Mouse (Mus musculus): ENCODE measurements around the gene Ascc2. TPM values are rescaled to one million over a fixed set of nuclear protein-coding genes. Genes with fewer than 3 reads are reported as not detected.

Ascc2 gene
- polyA plus RNA-seq, 1 experiment from 2014 or later: 28.4 TPM

- H3K9ac ChIP-seq (ENCODE audit: low read depth, low read length): no peak overlapping the region
- 75% methylated on average over 7 of the region's 7 CpGs for WGBS (ENCODE audit: insufficient replicate concordance)
- no peaks in the 10 kb centered on the region for H3K9me3 ChIP-seq (replicated peaks; ENCODE audit: control insufficient read depth, low read length)
- no peak overlapping the region for H3K4me2 ChIP-seq
- no peak overlapping the region for H3K4me3 ChIP-seq (ENCODE audit: low read depth, low read length)
- no peak for ATAC-seq (replicated peaks; ENCODE audit: insufficient number of reproducible peaks, low FRiP score, low TSS enrichment)
- H3K36me3 ChIP-seq (ENCODE audit: control insufficient read depth, insufficient read depth, low read length): no peaks in the 10 kb centered on the region
- no peak overlapping the region for H3K27ac ChIP-seq (ENCODE audit: low read depth, low read length)
- H3K27me3 ChIP-seq (ENCODE audit: control insufficient read depth, insufficient read depth, low read length): no peaks in the 10 kb centered on the region
- H3K4me1 ChIP-seq (ENCODE audit: control insufficient read depth, insufficient read depth, low read length): peaks cover 4% of the 10 kb centered on the region; the same call in 1 of the 2 replicates
Observed at GRCm38 (mm10) chr11:4622442-4622986, 15.0 kb upstream of the Ascc2 start.

DNA sequence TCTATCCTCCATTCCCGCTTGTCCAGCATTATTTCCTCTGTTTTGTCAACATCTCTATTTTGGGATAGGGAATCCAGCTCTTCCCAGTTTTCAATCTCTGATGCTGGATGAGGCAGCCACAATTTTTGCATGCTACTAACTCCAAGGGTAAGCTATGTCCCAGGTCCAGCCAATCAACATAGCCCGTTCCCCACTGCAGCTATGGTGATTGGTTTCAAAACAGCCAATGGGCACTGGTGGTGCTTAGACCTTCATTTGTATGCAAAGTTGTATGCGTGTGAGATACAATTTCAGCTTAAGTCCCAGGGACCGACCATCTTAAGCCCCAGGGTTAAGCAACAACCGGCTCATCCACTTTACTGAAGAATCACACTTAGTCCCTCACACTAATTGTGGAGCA, 14.6 kb upstream of the Ascc2 start:
- ATAC-seq (replicated peaks; ENCODE audit: insufficient number of reproducible peaks, low FRiP score, low TSS enrichment): no peak
- H3K9me3 ChIP-seq (replicated peaks; ENCODE audit: control insufficient read depth, low read length): no peaks in the 10 kb centered on the region
- 57% methylated on average over 5 of the region's 5 CpGs for WGBS (ENCODE audit: insufficient replicate concordance)
- no peak overlapping the region for H3K4me3 ChIP-seq (ENCODE audit: low read depth, low read length)
- peaks cover 4% of the 10 kb centered on the region; the same call in 1 of the 2 replicates for H3K4me1 ChIP-seq (ENCODE audit: control insufficient read depth, insufficient read depth, low read length)
- H3K36me3 ChIP-seq (ENCODE audit: control insufficient read depth, insufficient read depth, low read length): no peaks in the 10 kb centered on the region
- no peak overlapping the region for H3K27ac ChIP-seq (ENCODE audit: low read depth, low read length)
- no peak overlapping the region for H3K4me2 ChIP-seq
- H3K27me3 ChIP-seq (ENCODE audit: control insufficient read depth, insufficient read depth, low read length): no peaks in the 10 kb centered on the region
- no peak overlapping the region for H3K9ac ChIP-seq (ENCODE audit: low read depth, low read length)

- Histone ChIP-seq H3K4me2 (no peak overlapping the region), H3K27me3 (ENCODE audit: control insufficient read depth, insufficient read depth, low read length) (no peaks in the 10 kb centered on the region), H3K36me3 (ENCODE audit: control insufficient read depth, insufficient read depth, low read length) (no peaks in the 10 kb centered on the region), H3K4me1 (ENCODE audit: control insufficient read depth, insufficient read depth, low read length) (peaks cover 12% of the 10 kb centered on the region), H3K4me3 (ENCODE audit: low read depth, low read length) (no peak overlapping the region), H3K9ac (ENCODE audit: low read depth, low read length) (no peak overlapping the region), H3K9me3 (replicated peaks; ENCODE audit: control insufficient read depth, low read length) (no peaks in the 10 kb centered on the region), H3K27ac (ENCODE audit: low read depth, low read length) (no peak overlapping the region)
- ATAC-seq (replicated peaks; ENCODE audit: insufficient number of reproducible peaks, low FRiP score, low TSS enrichment): no peak
- WGBS (ENCODE audit: insufficient replicate concordance): 72% methylated on average over 7 of the region's 7 CpGs
Observed at GRCm38 (mm10) chr11:4625931-4626330, 11.6 kb upstream of the Ascc2 start.

- no peaks in the 10 kb centered on the region for H3K36me3 ChIP-seq (ENCODE audit: control insufficient read depth, insufficient read depth, low read length)
- WGBS (ENCODE audit: insufficient replicate concordance): 83% methylated on average over 7 of the region's 7 CpGs
- H3K4me3 ChIP-seq (ENCODE audit: low read depth, low read length): no peak overlapping the region
- H3K9me3 ChIP-seq (replicated peaks; ENCODE audit: control insufficient read depth, low read length): no peaks in the 10 kb centered on the region
- ATAC-seq (replicated peaks; ENCODE audit: insufficient number of reproducible peaks, low FRiP score, low TSS enrichment): no peak
- H3K4me2 ChIP-seq: no peak overlapping the region
- no peak overlapping the region for H3K27ac ChIP-seq (ENCODE audit: low read depth, low read length)
- no peaks in the 10 kb centered on the region for H3K27me3 ChIP-seq (ENCODE audit: control insufficient read depth, insufficient read depth, low read length)
- H3K4me1 ChIP-seq (ENCODE audit: control insufficient read depth, insufficient read depth, low read length): peaks cover 12% of the 10 kb centered on the region
- H3K9ac ChIP-seq (ENCODE audit: low read depth, low read length): no peak overlapping the region
Observed at GRCm38 (mm10) chr11:4627636-4628035, 9.9 kb upstream of the Ascc2 start.

GRCm38 (mm10) chr11:4629861-4630280, 7.7 kb upstream of the Ascc2 start:
- no peaks in the 10 kb centered on the region for H3K27me3 ChIP-seq (ENCODE audit: control insufficient read depth, insufficient read depth, low read length)
- no peaks in the 10 kb centered on the region for H3K36me3 ChIP-seq (ENCODE audit: control insufficient read depth, insufficient read depth, low read length)
- peak overlapping the region; percentile 80 for H3K27ac ChIP-seq (ENCODE audit: low read depth, low read length)
- ATAC-seq (replicated peaks; ENCODE audit: insufficient number of reproducible peaks, low FRiP score, low TSS enrichment): no peak
- H3K4me1 ChIP-seq (ENCODE audit: control insufficient read depth, insufficient read depth, low read length): peaks cover 12% of the 10 kb centered on the region
- H3K4me2 ChIP-seq: no peak overlapping the region
- H3K9ac ChIP-seq (ENCODE audit: low read depth, low read length): no peak overlapping the region
- H3K4me3 ChIP-seq (ENCODE audit: low read depth, low read length): no peak overlapping the region
- 11% methylated on average over 8 of the region's 8 CpGs for WGBS (ENCODE audit: insufficient replicate concordance)
- no peaks in the 10 kb centered on the region for H3K9me3 ChIP-seq (replicated peaks; ENCODE audit: control insufficient read depth, low read length)

GRCm38 (mm10) chr11:4633420-4633819, 4.1 kb upstream of the Ascc2 start:
- no peak for ATAC-seq (replicated peaks; ENCODE audit: insufficient number of reproducible peaks, low FRiP score, low TSS enrichment)
- no peak overlapping the region for H3K4me2 ChIP-seq
- H3K27ac ChIP-seq (ENCODE audit: low read depth, low read length): no peak overlapping the region
- no peaks in the 10 kb centered on the region for H3K9me3 ChIP-seq (replicated peaks; ENCODE audit: control insufficient read depth, low read length)
- no peaks in the 10 kb centered on the region for H3K36me3 ChIP-seq (ENCODE audit: control insufficient read depth, insufficient read depth, low read length)
- H3K9ac ChIP-seq (ENCODE audit: low read depth, low read length): no peak overlapping the region
- peaks cover 17% of the 10 kb centered on the region for H3K4me1 ChIP-seq (ENCODE audit: control insufficient read depth, insufficient read depth, low read length)
- WGBS (ENCODE audit: insufficient replicate concordance): 53% methylated on average over 2 of the region's 2 CpGs
- no peaks in the 10 kb centered on the region for H3K27me3 ChIP-seq (ENCODE audit: control insufficient read depth, insufficient read depth, low read length)
- no peak overlapping the region for H3K4me3 ChIP-seq (ENCODE audit: low read depth, low read length)

DNA sequence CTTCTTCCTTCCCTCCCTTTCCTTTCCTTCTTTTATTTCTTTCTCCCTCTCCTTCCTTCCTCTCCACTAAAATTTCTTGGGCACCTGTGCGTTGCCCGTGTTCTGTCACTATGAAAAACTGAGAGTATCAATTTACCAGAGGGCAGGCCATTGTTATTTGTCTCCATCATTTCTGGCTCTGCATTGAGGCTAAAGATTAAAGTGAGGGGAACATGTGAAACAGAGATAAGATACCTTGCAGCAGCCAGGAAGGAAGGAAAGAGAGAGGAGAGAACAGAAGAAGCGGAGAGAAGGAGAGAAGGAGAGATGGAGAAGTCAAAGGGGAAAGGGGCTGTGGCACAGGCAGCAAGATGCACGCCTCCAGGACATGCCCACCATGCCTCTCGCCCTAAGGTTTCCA, 3.2 kb upstream of the Ascc2 start:
- 63% methylated on average over 5 of the region's 5 CpGs for WGBS (ENCODE audit: insufficient replicate concordance)
- Histone ChIP-seq H3K9me3 (replicated peaks; ENCODE audit: control insufficient read depth, low read length) (no peaks in the 10 kb centered on the region), H3K4me2 (no peak overlapping the region), H3K27ac (ENCODE audit: low read depth, low read length) (no peak overlapping the region), H3K9ac (ENCODE audit: low read depth, low read length) (no peak overlapping the region), H3K4me1 (ENCODE audit: control insufficient read depth, insufficient read depth, low read length) (peaks cover 19% of the 10 kb centered on the region), H3K4me3 (ENCODE audit: low read depth, low read length) (no peak overlapping the region), H3K36me3 (ENCODE audit: control insufficient read depth, insufficient read depth, low read length) (no peaks in the 10 kb centered on the region), H3K27me3 (ENCODE audit: control insufficient read depth, insufficient read depth, low read length) (no peaks in the 10 kb centered on the region)
- ATAC-seq (replicated peaks; ENCODE audit: insufficient number of reproducible peaks, low FRiP score, low TSS enrichment): no peak

GRCm38 (mm10) chr11:4636782-4637342, 685 bp upstream of the Ascc2 start:
- peaks cover 8% of the 10 kb centered on the region for H3K4me1 ChIP-seq (ENCODE audit: control insufficient read depth, insufficient read depth, low read length)
- peak overlapping the region; percentile 77 for H3K4me2 ChIP-seq
- peak overlapping the region; percentile 47; the same call in 1 of the 2 replicates for H3K27ac ChIP-seq (ENCODE audit: low read depth, low read length)
- H3K36me3 ChIP-seq (ENCODE audit: control insufficient read depth, insufficient read depth, low read length): no peaks in the 10 kb centered on the region
- H3K9me3 ChIP-seq (replicated peaks; ENCODE audit: control insufficient read depth, low read length): no peaks in the 10 kb centered on the region
- 54% methylated on average over 5 of the region's 5 CpGs for WGBS (ENCODE audit: insufficient replicate concordance)
- no peak overlapping the region for H3K9ac ChIP-seq (ENCODE audit: low read depth, low read length)
- H3K4me3 ChIP-seq (ENCODE audit: low read depth, low read length): peak overlapping the region; percentile 86
- no peaks in the 10 kb centered on the region for H3K27me3 ChIP-seq (ENCODE audit: control insufficient read depth, insufficient read depth, low read length)
- no peak for ATAC-seq (replicated peaks; ENCODE audit: insufficient number of reproducible peaks, low FRiP score, low TSS enrichment)

GRCm38 (mm10) chr11:4638261-4638660, 714 bp downstream of the Ascc2 start:
- no peaks in the 10 kb centered on the region for H3K27me3 ChIP-seq (ENCODE audit: control insufficient read depth, insufficient read depth, low read length)
- no peak for ATAC-seq (replicated peaks; ENCODE audit: insufficient number of reproducible peaks, low FRiP score, low TSS enrichment)
- no peaks in the 10 kb centered on the region for H3K36me3 ChIP-seq (ENCODE audit: control insufficient read depth, insufficient read depth, low read length)
- peak overlapping the region; percentile 80 for H3K9ac ChIP-seq (ENCODE audit: low read depth, low read length)
- peak overlapping the region; percentile 86 for H3K4me3 ChIP-seq (ENCODE audit: low read depth, low read length)
- H3K9me3 ChIP-seq (replicated peaks; ENCODE audit: control insufficient read depth, low read length): no peaks in the 10 kb centered on the region
- H3K4me2 ChIP-seq: peak overlapping the region; percentile 77
- peaks cover 8% of the 10 kb centered on the region for H3K4me1 ChIP-seq (ENCODE audit: control insufficient read depth, insufficient read depth, low read length)
- peak overlapping the region; percentile 74; the same call in 1 of the 2 replicates for H3K27ac ChIP-seq (ENCODE audit: low read depth, low read length)
- 24% methylated on average over 7 of the region's 7 CpGs for WGBS (ENCODE audit: insufficient replicate concordance)
